Mouse (Mus musculus) forebrain, embryonic 15.5 days (tissue): ENCODE results near the gene Fbxo5. TPM values are rescaled to one million over a fixed set of nuclear protein-coding genes. Genes with fewer than 3 reads are reported as not detected.

Experiments used
- ATAC-seq: fragments of 200-750 bp; cut with Nextera tagmentation; replicated peaks from 2 replicates; pipeline ENCODE4 v1.8.0; 2017; ENCODE audit warnings: mild to moderate bottlenecking, moderate TSS enrichment, moderate library complexity
- H3K27ac ChIP-seq: fragments of 300-500 bp; sonication (generic); replicated peaks from 2 replicates; pipeline ENCODE4 v1.5.1; 2015; ENCODE audit warnings: mild to moderate bottlenecking, inconsistent platforms
- H3K27me3 ChIP-seq: fragments of 300-500 bp; sonication (generic); 2 replicates; pipeline ENCODE4 v1.6.1; 2015; ENCODE audit warnings: inconsistent platforms
- H3K36me3 ChIP-seq: fragments of 300-500 bp; sonication (generic); 2 replicates; pipeline ENCODE4 v1.6.1; 2015; ENCODE audit warnings: mild to moderate bottlenecking, inconsistent platforms
- H3K4me1 ChIP-seq: fragments of 300-500 bp; sonication (generic); 2 replicates; pipeline ENCODE4 v1.6.1; 2015; ENCODE audit warnings: inconsistent platforms
- H3K4me2 ChIP-seq: fragments of 300-500 bp; sonication (generic); replicated peaks from 2 replicates; pipeline ENCODE4 v1.6.1; 2015; ENCODE audit warnings: mild to moderate bottlenecking, inconsistent platforms
- H3K4me3 ChIP-seq: fragments of 300-500 bp; sonication (generic); 2 replicates; pipeline ENCODE4 v1.5.1; 2015; ENCODE audit warnings: mild to moderate bottlenecking, inconsistent platforms
- H3K9ac ChIP-seq: fragments of 300-500 bp; sonication (generic); replicated peaks from 2 replicates; pipeline ENCODE4 v1.6.1; 2015; ENCODE audit warnings: mild to moderate bottlenecking, inconsistent platforms
- H3K9me3 ChIP-seq: fragments of 300-500 bp; sonication (generic); 2 replicates; pipeline ENCODE4 v1.6.1; 2016; ENCODE audit warnings: inconsistent platforms
- WGBS: fragments of 180-500 bp; shearing (Covaris S2); methylation state at CpG from one replicate; pipeline ENCODE4 v1.1.7; 2015; ENCODE audit warnings: mixed read lengths; 5-methylcytosine and 5-hydroxymethylcytosine counted together
- polyA plus RNA-seq: library from polyadenylated mRNA; unstranded; fragments of >200 nt; fragmentation: Nextera tagmentation; extraction: Ambion mirVana; gene quantifications from 2 replicates; pipeline ENCODE4 v1.2.1, GENCODE M21; 2015

The Fbxo5 gene
- polyA plus RNA-seq: 36.2 and 39.2 TPM in 2 replicates

GRCm38 (mm10) chr10:5805243-5805730 lies at the start of gene Fbxo5:
TSS of gene Fbxo5 (minus strand) at chr10:5805600.
- Histone ChIP-seq H3K4me2 (peak within 1 kb of the TSS; percentile 89), H3K27ac (peak within 1 kb of the TSS; percentile 94), H3K4me3 (peak within 1 kb of the TSS; percentile 58), H3K4me1 (peaks cover 46% of the 10 kb centered on the region), H3K9me3 (no peaks in the 10 kb centered on the region), H3K27me3 (no peaks in the 10 kb centered on the region), H3K9ac (peak within 1 kb of the TSS; percentile 58), H3K36me3 (peaks cover 14% of the 10 kb centered on the region; the same call in 1 of the 2 replicates)
- WGBS: under 1% methylated on average over 42 of the region's 42 CpGs
- ATAC-seq: peak; percentile 98

- Histone ChIP-seq H3K9me3 (no peaks in the 10 kb centered on the region), H3K27me3 (no peaks in the 10 kb centered on the region), H3K4me1 (no peaks in the 10 kb centered on the region), H3K36me3 (no peaks in the 10 kb centered on the region), H3K9ac (no peak overlapping the region), H3K27ac (no peak overlapping the region), H3K4me3 (no peak overlapping the region), H3K4me2 (no peak overlapping the region)
- no peak for ATAC-seq
- 83% methylated on average over 8 of the region's 8 CpGs for WGBS
Measured at GRCm38 (mm10) chr10:5853290-5853868, 48.0 kb upstream of the Fbxo5 start.

GRCm38 (mm10) chr10:5846939-5847338 lies 41.5 kb upstream of the Fbxo5 start:
- Histone ChIP-seq H3K9ac (no peak overlapping the region), H3K27ac (no peak overlapping the region), H3K4me1 (no peaks in the 10 kb centered on the region), H3K4me2 (no peak overlapping the region), H3K27me3 (no peaks in the 10 kb centered on the region), H3K36me3 (no peaks in the 10 kb centered on the region), H3K4me3 (no peak overlapping the region), H3K9me3 (no peaks in the 10 kb centered on the region)
- 29% methylated on average over 2 of the region's 2 CpGs for WGBS
- peak; percentile 55; the same call in 1 of the 2 replicates for ATAC-seq

- no peaks in the 10 kb centered on the region for H3K27me3 ChIP-seq
- H3K4me1 ChIP-seq: no peaks in the 10 kb centered on the region
- ATAC-seq: no peak
- no peaks in the 10 kb centered on the region for H3K36me3 ChIP-seq
- no peak overlapping the region for H3K27ac ChIP-seq
- 83% methylated on average over 4 of the region's 4 CpGs for WGBS
- no peak overlapping the region for H3K4me3 ChIP-seq
- H3K9ac ChIP-seq: no peak overlapping the region
- H3K9me3 ChIP-seq: no peaks in the 10 kb centered on the region
- H3K4me2 ChIP-seq: no peak overlapping the region
Measured at GRCm38 (mm10) chr10:5841369-5841768, 36.0 kb upstream of the Fbxo5 start.

- no peak overlapping the region for H3K27ac ChIP-seq
- no peak overlapping the region for H3K4me2 ChIP-seq
- peaks cover 20% of the 10 kb centered on the region for H3K4me1 ChIP-seq
- no peak overlapping the region for H3K4me3 ChIP-seq
- H3K27me3 ChIP-seq: no peaks in the 10 kb centered on the region
- 84% methylated on average over 6 of the region's 6 CpGs for WGBS
- no peaks in the 10 kb centered on the region for H3K36me3 ChIP-seq
- no peak overlapping the region for H3K9ac ChIP-seq
- ATAC-seq: no peak
- H3K9me3 ChIP-seq: no peaks in the 10 kb centered on the region
Measured at GRCm38 (mm10) chr10:5826336-5827025, 21.1 kb upstream of the Fbxo5 start.

GRCm38 (mm10) chr10:5824779-5825178 lies 19.4 kb upstream of the Fbxo5 start:
- no peaks in the 10 kb centered on the region for H3K27me3 ChIP-seq
- H3K4me1 ChIP-seq: peaks cover 21% of the 10 kb centered on the region
- peaks cover 4% of the 10 kb centered on the region; the same call in 1 of the 2 replicates for H3K36me3 ChIP-seq
- peak; percentile 8; the same call in 1 of the 2 replicates for ATAC-seq
- peak overlapping the region; percentile 89 for H3K4me3 ChIP-seq
- WGBS: 0% methylated on average over 3 of the region's 3 CpGs
- peak overlapping the region; percentile 53 for H3K4me2 ChIP-seq
- H3K9ac ChIP-seq: no peak overlapping the region
- peak overlapping the region; percentile 84 for H3K27ac ChIP-seq
- no peaks in the 10 kb centered on the region for H3K9me3 ChIP-seq

GRCm38 (mm10) chr10:5823740-5824491 lies 18.5 kb upstream of the Fbxo5 start, which contains the start of gene Mtrf1l:
TSS of gene Mtrf1l (minus strand) at chr10:5823910.
- peak; percentile 96 for ATAC-seq
- Histone ChIP-seq H3K4me2 (peak within 1 kb of the TSS; percentile 53), H3K9me3 (no peaks in the 10 kb centered on the region), H3K36me3 (peaks cover 13% of the 10 kb centered on the region), H3K4me3 (peak within 1 kb of the TSS; percentile 89), H3K27ac (peak within 1 kb of the TSS; percentile 84), H3K27me3 (no peaks in the 10 kb centered on the region), H3K4me1 (peaks cover 21% of the 10 kb centered on the region), H3K9ac (peak within 1 kb of the TSS; percentile 84)
- under 1% methylated on average over 47 of the region's 47 CpGs for WGBS

- Histone ChIP-seq H3K9ac (peak overlapping the region; percentile 84), H3K27me3 (no peaks in the 10 kb centered on the region), H3K4me3 (peak overlapping the region; percentile 89), H3K4me2 (peak overlapping the region; percentile 53), H3K4me1 (peaks cover 21% of the 10 kb centered on the region), H3K9me3 (no peaks in the 10 kb centered on the region), H3K36me3 (peaks cover 19% of the 10 kb centered on the region), H3K27ac (peak overlapping the region; percentile 84)
- WGBS: under 1% methylated on average over 37 of the region's 37 CpGs
- ATAC-seq: no peak; the same call in none of the 2 replicates
Measured at GRCm38 (mm10) chr10:5823291-5823739, 17.9 kb upstream of the Fbxo5 start.

- no peaks in the 10 kb centered on the region for H3K9me3 ChIP-seq
- H3K36me3 ChIP-seq: peaks cover 54% of the 10 kb centered on the region
- 90% methylated on average over 3 of the region's 3 CpGs for WGBS
- no peak overlapping the region for H3K4me2 ChIP-seq
- H3K4me3 ChIP-seq: no peak overlapping the region
- H3K9ac ChIP-seq: no peak overlapping the region
- no peak for ATAC-seq
- no peak overlapping the region for H3K27ac ChIP-seq
- no peaks in the 10 kb centered on the region for H3K27me3 ChIP-seq
- H3K4me1 ChIP-seq: peaks cover 15% of the 10 kb centered on the region
Measured at GRCm38 (mm10) chr10:5818772-5819171, 13.4 kb upstream of the Fbxo5 start.

GRCm38 (mm10) chr10:5815968-5816367 lies 10.6 kb upstream of the Fbxo5 start:
- Histone ChIP-seq H3K4me3 (no peak overlapping the region), H3K36me3 (peaks cover 78% of the 10 kb centered on the region), H3K9ac (no peak overlapping the region), H3K4me2 (no peak overlapping the region), H3K4me1 (no peaks in the 10 kb centered on the region), H3K27ac (no peak overlapping the region), H3K9me3 (no peaks in the 10 kb centered on the region), H3K27me3 (no peaks in the 10 kb centered on the region)
- 99% methylated on average over 2 of the region's 2 CpGs for WGBS
- ATAC-seq: no peak

GRCm38 (mm10) chr10:5813724-5814123 lies 8.3 kb upstream of the Fbxo5 start:
- 89% methylated on average over 11 of the region's 11 CpGs for WGBS
- Histone ChIP-seq H3K4me2 (no peak overlapping the region), H3K27ac (no peak overlapping the region), H3K4me3 (no peak overlapping the region), H3K9me3 (no peaks in the 10 kb centered on the region), H3K9ac (no peak overlapping the region), H3K36me3 (peaks cover 63% of the 10 kb centered on the region), H3K4me1 (no peaks in the 10 kb centered on the region), H3K27me3 (no peaks in the 10 kb centered on the region)
- no peak for ATAC-seq

- 90% methylated on average over 2 of the region's 2 CpGs for WGBS
- ATAC-seq: no peak
- Histone ChIP-seq H3K9me3 (no peaks in the 10 kb centered on the region), H3K27ac (no peak overlapping the region), H3K9ac (no peak overlapping the region), H3K4me3 (no peak overlapping the region), H3K4me1 (peaks cover 28% of the 10 kb centered on the region), H3K4me2 (no peak overlapping the region), H3K36me3 (peaks cover 13% of the 10 kb centered on the region), H3K27me3 (no peaks in the 10 kb centered on the region)
Measured at GRCm38 (mm10) chr10:5807683-5808082, 2.3 kb upstream of the Fbxo5 start.
